Mouse (Mus musculus) common myeloid progenitor, adult 5-6 weeks (primary cell): ENCODE measurements around the gene Pstk. TPM values are rescaled to one million over a fixed set of nuclear protein-coding genes. Genes with fewer than 3 reads are reported as not detected.
"Not testable (repeated sequence)": the region's sequence is repeated elsewhere in the genome, so short reads cannot be mapped to it uniquely, and the experiment has no call there.

Source experiments
- ATAC-seq: replicated peaks from 2 replicates; pipeline ENCODE4 v1.8.0; 2016; ENCODE audit warnings: low read depth, mild to moderate bottlenecking, moderate TSS enrichment, inconsistent platforms; ENCODE audit not compliant: poor library complexity, severe bottlenecking
- total RNA-seq: library from RNA; stranded (forward); fragments of 200-1000, 187-1606 nt; gene quantifications from 2 replicates; pipeline ENCODE4 v1.2.3, GENCODE M21; 2017

Pstk gene
- total RNA-seq, 1 experiment from 2014 or later, result 18.9 TPM

GRCm38 (mm10) chr7:131411221-131411940 lies 40.4 kb downstream of the Pstk start:
- no peak for ATAC-seq

- ATAC-seq, result no peak
These were observed 41.0 kb downstream of the Pstk start for GRCm38 (mm10) chr7:131411941-131412270.

DNA sequence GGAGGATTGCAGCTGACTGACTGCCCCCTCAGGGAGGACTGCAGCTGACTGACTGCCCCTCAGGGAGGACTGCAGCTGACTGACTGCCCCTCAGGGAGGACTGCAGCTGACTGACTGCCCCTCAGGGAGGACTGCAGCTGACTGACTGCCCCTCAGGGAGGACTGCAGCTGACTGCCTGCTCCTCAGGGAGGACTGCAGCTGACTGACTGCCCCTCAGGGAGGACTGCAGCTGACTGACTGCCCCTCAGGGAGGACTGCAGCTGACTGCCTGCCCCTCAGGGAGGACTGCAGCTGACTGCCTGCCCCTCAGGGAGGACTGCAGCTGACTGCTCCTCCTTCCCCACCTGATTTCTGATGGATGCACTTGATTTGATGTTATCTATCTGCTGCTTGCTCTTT lies 45.8 kb downstream of the Pstk start:
- not testable (repeated sequence) for ATAC-seq

GRCm38 (mm10) chr7:131417605-131418004 lies 46.7 kb downstream of the Pstk start:
- ATAC-seq, result no peak

- peak; percentile 76 for ATAC-seq
These were observed 54.0 kb downstream of the Pstk start for GRCm38 (mm10) chr7:131424912-131425311.

DNA sequence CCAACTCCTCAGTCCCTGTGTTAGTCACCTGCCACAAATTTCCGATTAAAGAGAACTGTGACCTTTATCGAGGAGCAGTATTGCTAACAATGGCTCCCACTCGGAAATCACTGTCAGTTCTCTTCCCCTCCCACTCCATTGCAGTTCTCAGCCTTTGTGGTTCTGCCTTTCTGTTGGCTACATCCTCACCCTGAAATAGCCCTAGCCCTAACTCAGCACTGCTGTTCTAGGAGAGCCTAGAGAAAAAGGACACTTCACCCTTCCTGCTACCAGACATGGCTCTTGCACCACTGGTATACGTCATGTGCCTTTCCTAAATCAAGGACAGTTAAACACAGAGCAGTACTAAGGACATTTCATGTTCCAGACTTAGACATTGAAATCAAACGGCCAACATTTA lies 56.4 kb downstream of the Pstk start:
- no peak for ATAC-seq

GRCm38 (mm10) chr7:131432244-131432643 lies 61.3 kb downstream of the Pstk start:
- peak; percentile 72 for ATAC-seq

DNA sequence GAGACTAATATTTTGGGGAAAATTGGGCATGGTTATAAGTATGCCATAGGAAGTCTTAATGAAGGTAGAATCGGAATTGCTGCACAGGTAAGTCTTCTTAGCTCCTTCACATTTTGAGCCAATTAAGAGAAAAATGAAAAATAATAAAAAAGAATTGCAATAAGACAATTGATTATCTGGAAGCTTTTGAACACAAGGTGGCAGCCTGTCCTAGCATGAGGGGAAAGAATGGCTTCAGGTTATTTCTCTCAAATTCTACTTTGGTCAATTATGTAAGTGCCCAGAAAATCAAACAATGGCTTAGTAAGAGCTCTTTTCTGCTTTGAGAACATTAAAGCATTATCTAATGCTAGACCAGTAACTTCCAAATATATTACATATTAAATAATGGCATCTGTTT lies 63.3 kb downstream of the Pstk start:
- no peak for ATAC-seq

GRCm38 (mm10) chr7:131437051-131437450 lies 66.1 kb downstream of the Pstk start:
- no peak for ATAC-seq

Other genes starting within 250 kb of the Pstk start
- not detected in 2 replicates for gene 4933402N03Rik, start 224.8 kb upstream of the Pstk start, total RNA-seq
- not detected in 2 replicates for gene 5430419D17Rik, start 196.7 kb upstream of the Pstk start, total RNA-seq
- gene Cuzd1, start 48.8 kb upstream of the Pstk start, total RNA-seq, result not detected in 2 replicates
- gene Fam24b, start 41.6 kb upstream of the Pstk start, total RNA-seq, result not detected in 2 replicates
- gene Fam24a, start 37.3 kb upstream of the Pstk start, total RNA-seq, result not detected in 2 replicates
- gene 2310057M21Rik, start 8.4 kb upstream of the Pstk start, total RNA-seq, result 7.0 and 11.1 TPM in 2 replicates
- 23.5 and 28.7 TPM in 2 replicates for gene Ikzf5, start 39.4 kb downstream of the Pstk start, total RNA-seq
- 36.0 and 44.2 TPM in 2 replicates for gene Acadsb, start 39.5 kb downstream of the Pstk start, total RNA-seq
- gene Hmx3, start 171.7 kb downstream of the Pstk start, total RNA-seq, result not detected in 2 replicates
- not detected in 2 replicates for gene Hmx2, start 177.6 kb downstream of the Pstk start, total RNA-seq
- 79.4 and 86.7 TPM in 2 replicates for gene Bub3, start 189.1 kb downstream of the Pstk start, total RNA-seq